Mouse (Mus musculus) macrophage (primary cell): Measurements from ENCODE around the gene Mindy4. TPM values are rescaled to one million over a fixed set of nuclear protein-coding genes. Genes with fewer than 3 reads are reported as not detected.

Experiments used
- H3K27ac ChIP-seq: fragments of 350-480 bp; formaldehyde crosslinking; 2 replicates; pipeline ENCODE4 v1.9.0; 2021
- H3K36me3 ChIP-seq: fragments of 350-480 bp; formaldehyde crosslinking; 2 replicates; pipeline ENCODE4 v1.9.0; 2021; ENCODE audit errors: inconsistent target
- H3K4me3 ChIP-seq: fragments of 350-480 bp; formaldehyde crosslinking; 2 replicates; pipeline ENCODE4 v1.9.0; 2021; ENCODE audit errors: inconsistent target
- H3K79me2 ChIP-seq: fragments of 350-480 bp; formaldehyde crosslinking; 2 replicates; pipeline ENCODE4 v1.9.0; 2021; ENCODE audit errors: inconsistent target
- WGBS: methylation state at CpG from one replicate; pipeline ENCODE4 v1.1.7; 2026; ENCODE audit warnings: inconsistent platforms; ENCODE audit not compliant: missing documents; 5-methylcytosine and 5-hydroxymethylcytosine counted together
- polyA plus RNA-seq: library from polyadenylated mRNA; stranded (reverse); fragments of 250-400 nt; gene quantifications from 3 replicates; pipeline ENCODE4 v1.2.4, GENCODE M21; 2018; ENCODE audit warnings: inconsistent platforms

The Mindy4 gene
- polyA plus RNA-seq, 1 experiment from 2014 or later: 0.34 TPM

DNA sequence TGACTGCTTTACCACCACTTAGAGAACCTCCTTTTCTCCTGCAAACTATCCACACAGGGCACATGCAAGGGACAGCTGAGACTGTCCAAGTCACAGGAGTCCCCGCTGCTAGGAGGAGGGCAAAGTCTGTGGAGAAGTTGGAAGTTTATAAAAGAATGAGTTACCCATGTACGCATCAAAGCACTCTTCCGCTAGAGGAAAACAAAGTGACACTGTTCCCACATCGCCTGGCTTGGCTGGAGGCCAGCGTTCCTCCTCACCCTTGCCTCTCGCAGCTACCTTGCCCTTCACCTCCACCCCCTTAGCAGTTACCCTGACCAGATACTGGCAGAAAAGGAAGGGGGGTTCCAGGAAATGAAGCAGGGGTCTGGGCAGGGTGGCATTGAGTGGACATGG lies 154.5 kb downstream of the Mindy4 start:
- H3K27ac ChIP-seq: no peak overlapping the region
- H3K79me2 ChIP-seq: no peaks in the 10 kb centered on the region
- 72% methylated on average over 6 of the region's 6 CpGs for WGBS
- H3K4me3 ChIP-seq: no peak overlapping the region
- H3K36me3 ChIP-seq: no peaks in the 10 kb centered on the region

DNA sequence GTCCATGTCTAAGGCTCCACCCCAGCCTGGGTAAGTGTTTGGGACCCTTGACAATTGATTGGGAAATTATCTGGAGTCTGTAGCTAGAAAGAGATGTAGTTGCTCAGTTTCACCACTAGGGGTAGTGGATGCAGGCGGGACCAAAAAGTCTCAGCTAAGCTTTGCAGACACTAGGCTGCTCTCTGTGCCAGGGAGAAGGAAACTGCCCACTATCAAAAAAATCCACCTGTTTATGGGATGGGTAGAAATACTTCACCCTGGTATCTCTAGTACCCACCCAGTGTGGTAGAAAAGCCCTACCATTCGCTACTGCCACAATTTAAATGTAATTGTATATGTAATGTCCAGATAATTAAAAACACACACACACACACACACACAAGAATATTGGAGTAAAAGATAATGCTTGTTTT lies 155.6 kb downstream of the Mindy4 start:
- Histone ChIP-seq H3K36me3 (no peaks in the 10 kb centered on the region), H3K4me3 (no peak overlapping the region), H3K79me2 (no peaks in the 10 kb centered on the region), H3K27ac (no peak overlapping the region)
- 36% methylated on average over 2 of the region's 2 CpGs for WGBS

DNA sequence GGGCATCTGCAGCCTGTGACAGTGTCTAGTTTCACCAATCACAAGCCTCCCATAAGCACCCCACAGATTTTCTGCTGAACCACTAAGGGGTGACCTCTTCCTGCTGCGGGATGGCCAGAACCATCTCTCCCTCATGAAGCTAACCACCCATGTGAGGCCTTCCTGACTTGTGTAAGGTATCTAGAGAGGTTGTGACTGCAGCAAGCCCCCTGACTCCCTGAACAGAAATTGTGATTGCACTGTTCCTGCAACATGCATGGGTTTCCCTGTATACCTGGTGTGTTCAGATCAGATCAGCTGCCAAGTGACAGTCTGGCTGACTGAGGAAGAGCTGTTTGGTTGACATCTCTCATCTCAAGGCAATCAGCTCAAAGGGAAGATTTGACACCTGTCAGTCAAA lies 159.5 kb downstream of the Mindy4 start:
- WGBS: 100% methylated on average over 1 of the region's 1 CpGs
- H3K79me2 ChIP-seq: no peaks in the 10 kb centered on the region
- no peaks in the 10 kb centered on the region for H3K36me3 ChIP-seq
- no peak overlapping the region for H3K27ac ChIP-seq
- H3K4me3 ChIP-seq: no peak overlapping the region

DNA sequence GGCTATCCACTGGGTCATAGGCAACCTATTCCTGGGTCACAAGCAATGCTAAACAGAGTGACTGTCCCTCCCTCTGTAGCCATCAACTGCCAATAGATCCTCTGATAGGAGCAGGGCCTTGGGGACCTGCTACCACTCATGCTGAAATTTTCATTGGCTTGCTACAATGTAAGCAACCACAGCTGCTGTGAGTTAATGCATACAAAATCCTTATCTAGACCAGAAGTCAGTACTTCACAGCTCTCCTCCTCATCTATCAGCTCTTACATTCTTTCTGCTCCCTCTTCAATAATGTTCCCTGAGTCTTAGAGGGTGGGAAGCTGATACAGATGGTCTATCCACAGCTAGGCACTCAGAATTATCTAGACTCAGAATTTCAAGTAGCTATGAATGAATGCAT lies 163.9 kb downstream of the Mindy4 start:
- no peak overlapping the region for H3K27ac ChIP-seq
- no peaks in the 10 kb centered on the region for H3K79me2 ChIP-seq
- H3K4me3 ChIP-seq: no peak overlapping the region
- H3K36me3 ChIP-seq: no peaks in the 10 kb centered on the region

Other genes with a start within 250 kb of the Mindy4 start
- 9.6 to 26.9 TPM (median 17.4 TPM) in 3 replicates for gene Nod1, start 230.8 kb upstream of the Mindy4 start, polyA plus RNA-seq
- gene Ggct, start 210.4 kb upstream of the Mindy4 start, polyA plus RNA-seq: 6.4 to 8.4 TPM (median 8.1 TPM) in 3 replicates
- 35.4 to 62.1 TPM (median 43.9 TPM) in 3 replicates for gene Gars, start 165.4 kb upstream of the Mindy4 start, polyA plus RNA-seq
- gene Crhr2, start 70.4 kb upstream of the Mindy4 start, polyA plus RNA-seq: not detected in 3 replicates
- not detected in 3 replicates for gene Inmt, start 28.3 kb upstream of the Mindy4 start, polyA plus RNA-seq
- not detected in 3 replicates for gene Aqp1, start 133.0 kb downstream of the Mindy4 start, polyA plus RNA-seq
- gene Ghrhr, start 172.9 kb downstream of the Mindy4 start, polyA plus RNA-seq: not detected in 3 replicates
- not detected in 3 replicates for gene Adcyap1r1, start 248.6 kb downstream of the Mindy4 start, polyA plus RNA-seq